Mouse (Mus musculus): ENCODE measurements around the gene Rad51b.

Gene Rad51b

DNA sequence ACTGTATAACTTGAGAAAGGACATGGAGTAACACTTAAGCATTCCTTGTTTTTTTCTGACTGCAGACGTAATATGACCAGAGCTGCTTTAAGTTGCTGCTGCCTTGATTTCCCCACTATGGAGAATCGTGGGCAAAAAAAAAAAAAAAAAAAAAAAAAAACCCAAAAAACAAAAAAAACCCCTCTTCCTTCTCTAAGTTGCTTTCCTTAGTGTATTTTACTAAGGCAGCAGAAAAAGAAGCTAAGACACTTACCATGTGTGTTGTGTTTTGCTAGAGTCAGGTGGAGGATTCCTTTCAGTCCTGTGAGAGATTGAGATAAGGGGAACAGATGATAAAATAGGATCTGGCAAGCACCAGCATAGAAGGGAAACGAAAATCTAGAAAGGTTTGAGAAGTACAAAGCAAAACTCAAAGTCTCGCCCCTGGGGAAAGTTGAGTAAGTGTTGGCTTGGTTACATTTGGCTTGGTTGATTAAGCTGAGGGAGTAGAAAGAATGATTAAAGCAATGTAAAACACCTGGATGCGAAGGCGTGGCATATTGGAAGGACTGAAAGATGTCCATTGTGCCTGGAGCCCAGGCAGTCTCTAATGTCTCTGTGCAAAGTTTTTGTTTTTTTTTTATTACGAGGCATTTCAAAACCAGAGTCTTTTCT, 72.6 kb downstream of the Rad51b start:
- in situ Hi-C loops (cut with MboI; ENCODE audit: low sequenced_read_pairs), result loop anchor here (10.0 kb wide), 1 partner anchor 235 kb away; no protein-coding TSS in a partner anchor

DNA sequence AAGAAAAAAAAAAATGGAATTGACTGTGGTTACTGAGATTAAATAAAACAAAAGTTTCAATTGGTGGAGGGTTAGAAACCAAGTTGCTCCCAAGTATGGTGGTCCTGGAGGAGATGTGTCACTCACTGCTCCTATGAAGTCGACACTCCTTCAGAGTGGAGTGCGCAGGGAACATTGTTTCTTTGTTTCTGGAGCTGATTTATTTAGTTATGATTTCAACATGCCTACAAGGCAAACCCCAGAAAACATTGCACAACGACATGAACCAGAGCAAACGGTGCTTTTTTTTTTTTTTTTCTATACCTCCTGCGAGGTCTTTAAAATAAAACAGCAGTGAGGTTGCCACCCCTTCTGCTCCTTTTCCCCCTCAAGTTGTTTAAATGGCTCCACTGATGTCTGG, 75.6 kb downstream of the Rad51b start:
- in situ Hi-C loops (cut with MboI; ENCODE audit: low sequenced_read_pairs), result no loop called here

DNA sequence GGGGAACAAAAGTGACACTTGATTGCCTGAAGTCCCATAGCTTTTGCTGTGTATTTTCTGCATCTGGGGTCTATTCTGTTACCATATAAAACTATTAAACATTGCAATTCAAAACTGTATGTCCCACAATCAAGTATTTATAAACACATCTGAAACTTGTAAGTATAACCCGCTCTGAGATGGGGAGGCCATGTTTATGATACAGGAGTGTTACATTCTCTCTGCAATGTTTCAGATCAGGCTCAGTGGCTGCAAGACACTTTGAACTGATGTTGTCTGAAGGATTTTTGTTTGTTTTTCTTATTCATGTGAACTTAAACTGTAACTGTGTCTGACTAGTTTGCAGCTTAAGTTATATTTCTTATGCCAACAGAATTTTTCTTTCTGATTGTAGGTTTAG, 80.3 kb downstream of the Rad51b start:
- in situ Hi-C loops (cut with MboI; ENCODE audit: low sequenced_read_pairs), result no loop called here

DNA sequence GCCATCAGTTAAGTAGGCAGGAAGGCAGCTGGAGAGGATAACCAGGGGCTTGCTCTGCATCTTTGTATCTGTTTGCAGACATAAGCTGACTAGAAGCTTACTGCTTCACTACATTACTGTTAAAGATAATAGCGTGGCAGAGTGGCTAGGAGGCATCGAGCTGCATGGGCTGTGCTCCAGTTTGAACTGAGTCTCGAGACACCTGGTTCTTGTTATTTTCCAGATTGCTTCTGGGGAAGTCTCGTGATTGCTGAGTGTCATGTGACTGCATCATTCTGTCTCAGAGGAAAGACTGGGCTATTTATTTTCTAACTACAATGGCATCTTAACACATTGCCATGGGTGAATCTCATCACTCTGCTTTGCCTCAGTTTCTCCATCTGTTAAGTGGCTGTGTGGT, 80.8 kb downstream of the Rad51b start:
- in situ Hi-C loops (cut with MboI; ENCODE audit: low sequenced_read_pairs), result no loop called here

DNA sequence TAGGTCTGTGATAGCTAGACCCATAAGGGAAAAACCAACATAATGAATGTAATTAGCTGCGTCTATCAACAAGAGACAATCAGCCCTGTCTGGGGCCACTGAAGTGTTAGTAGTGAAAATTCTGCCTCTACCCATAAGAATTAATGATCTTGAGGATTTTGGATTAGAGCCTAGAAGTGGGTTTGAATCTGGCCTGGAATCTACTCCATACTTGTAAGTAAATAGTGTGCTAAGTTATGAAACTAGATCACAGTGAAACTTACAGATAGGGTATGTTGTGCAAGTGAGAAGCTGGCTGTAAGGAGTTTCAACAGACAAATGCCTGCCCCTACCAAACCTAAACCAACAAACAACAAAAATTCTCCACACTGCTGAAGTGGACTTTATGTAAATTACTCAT, 83.1 kb downstream of the Rad51b start:
- in situ Hi-C loops (cut with MboI; ENCODE audit: low sequenced_read_pairs), result no loop called here

DNA sequence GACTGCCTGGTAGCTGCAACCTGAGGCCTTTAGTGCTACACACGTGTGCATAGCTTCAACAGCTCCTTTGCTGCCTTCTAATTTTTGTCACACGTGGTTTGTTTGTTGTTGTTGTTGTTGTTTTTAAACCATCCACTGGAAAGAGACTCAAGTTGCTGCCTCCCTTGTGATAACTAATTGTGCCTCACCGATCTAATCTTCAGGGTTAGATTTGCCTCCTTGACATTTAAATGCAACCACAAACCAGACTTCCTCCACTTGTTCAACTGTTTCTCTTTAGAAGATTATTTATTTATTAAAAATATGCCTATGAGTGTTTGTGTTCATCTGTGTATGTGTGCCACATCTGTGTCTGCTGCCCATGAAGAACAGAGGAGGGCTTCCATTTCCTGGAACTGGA, 84.4 kb downstream of the Rad51b start:
- in situ Hi-C loops (cut with MboI; ENCODE audit: low sequenced_read_pairs), result no loop called here

DNA sequence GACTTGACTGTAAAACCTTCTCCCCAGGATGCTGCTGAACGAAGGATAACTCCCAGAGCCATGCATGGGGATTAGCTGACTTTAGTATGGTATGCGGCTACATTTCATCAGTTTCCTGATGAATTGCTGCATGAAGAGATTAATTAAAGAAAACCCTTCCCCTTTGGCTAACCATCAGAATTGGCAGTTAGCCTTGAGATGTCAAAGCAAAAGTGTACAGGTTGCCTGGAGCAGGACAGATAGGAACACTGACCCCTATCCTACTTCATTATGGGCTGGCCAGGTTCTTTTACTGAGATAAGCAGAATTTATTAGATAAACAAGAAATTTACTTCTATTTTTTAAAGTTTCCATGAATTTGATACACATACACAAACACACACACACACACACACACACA, 85.3 kb downstream of the Rad51b start:
- in situ Hi-C loops (cut with MboI; ENCODE audit: low sequenced_read_pairs), result no loop called here

DNA sequence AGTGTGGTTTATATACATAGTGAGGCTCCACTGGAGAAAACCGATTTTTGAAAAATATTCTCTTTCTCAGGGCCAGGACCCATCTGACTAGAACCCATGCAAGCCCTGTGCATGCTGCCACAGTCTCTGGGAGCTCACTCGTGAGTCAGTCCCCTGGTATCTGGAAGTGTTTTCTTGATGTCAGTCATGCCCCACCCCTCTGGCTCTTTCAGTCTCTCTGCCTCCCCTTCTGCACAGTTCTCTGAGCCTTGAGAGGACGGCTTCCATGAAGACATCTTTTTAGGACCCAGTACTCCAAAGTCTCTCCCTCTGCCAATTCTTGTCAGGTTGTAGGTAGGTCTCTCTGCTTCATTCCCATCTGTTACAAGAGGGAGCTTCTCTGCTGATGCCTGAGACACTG, 86.5 kb downstream of the Rad51b start:
- in situ Hi-C loops (cut with MboI; ENCODE audit: low sequenced_read_pairs), result no loop called here

DNA sequence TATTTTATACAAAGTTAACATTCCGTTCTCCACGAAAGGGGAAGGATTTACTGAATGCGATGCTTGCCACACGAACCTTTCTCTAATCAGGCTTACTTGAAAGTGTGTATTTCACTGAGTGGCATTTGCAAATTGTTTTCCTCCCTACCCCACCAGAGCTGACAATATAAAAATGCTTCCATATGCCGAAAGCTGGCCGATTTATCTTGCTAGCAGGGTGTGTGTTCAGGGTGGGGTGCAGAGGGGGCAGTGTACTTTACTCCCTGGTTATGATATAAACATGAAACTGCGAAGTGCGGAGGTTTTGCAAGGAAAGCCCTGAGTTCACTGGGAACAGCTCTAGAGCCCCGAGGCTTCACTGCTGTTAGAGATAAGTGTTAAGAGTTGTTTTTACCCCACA, 87.7 kb downstream of the Rad51b start:
- in situ Hi-C loops (cut with MboI; ENCODE audit: low sequenced_read_pairs), result no loop called here

DNA sequence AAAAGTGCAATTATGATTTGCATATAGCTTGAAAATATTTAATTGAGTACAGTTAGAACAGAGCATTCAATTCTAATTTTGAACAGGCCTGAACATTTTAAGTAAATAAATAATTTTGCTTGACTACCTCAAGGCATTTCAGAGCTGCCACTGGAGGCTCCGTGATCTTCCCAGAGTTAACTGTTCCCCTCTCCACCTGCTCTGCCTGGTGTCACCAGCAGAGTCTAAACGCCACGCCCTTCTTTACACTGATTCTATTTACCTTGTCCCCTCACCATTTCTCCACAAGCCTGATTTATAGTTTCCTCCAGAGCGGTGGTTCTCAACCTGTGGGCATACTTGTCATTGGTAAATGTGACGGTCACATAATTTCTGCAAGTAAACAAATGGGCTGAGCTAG, 88.1 kb downstream of the Rad51b start:
- in situ Hi-C loops (cut with MboI; ENCODE audit: low sequenced_read_pairs), result no loop called here

DNA sequence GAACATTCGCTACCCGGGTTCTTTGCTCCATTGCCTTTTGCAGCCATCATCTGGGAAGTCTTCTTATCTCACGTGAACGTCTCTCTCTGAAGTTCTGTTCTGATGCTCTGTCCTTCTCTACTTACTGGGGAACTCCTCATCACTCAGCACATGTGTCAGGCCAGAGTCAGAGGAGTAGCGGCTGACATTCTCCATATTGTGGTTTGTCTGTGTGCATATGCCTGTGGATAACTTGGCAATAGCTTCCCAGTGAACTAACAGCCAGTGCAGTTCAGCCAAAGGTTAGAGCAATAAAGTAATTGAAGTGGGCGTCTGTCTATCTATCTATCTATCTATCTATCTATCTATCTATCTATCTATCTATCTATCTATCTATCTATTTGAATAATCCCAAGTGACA, 90.8 kb downstream of the Rad51b start:
- in situ Hi-C loops (cut with MboI; ENCODE audit: low sequenced_read_pairs), result no loop called here

DNA sequence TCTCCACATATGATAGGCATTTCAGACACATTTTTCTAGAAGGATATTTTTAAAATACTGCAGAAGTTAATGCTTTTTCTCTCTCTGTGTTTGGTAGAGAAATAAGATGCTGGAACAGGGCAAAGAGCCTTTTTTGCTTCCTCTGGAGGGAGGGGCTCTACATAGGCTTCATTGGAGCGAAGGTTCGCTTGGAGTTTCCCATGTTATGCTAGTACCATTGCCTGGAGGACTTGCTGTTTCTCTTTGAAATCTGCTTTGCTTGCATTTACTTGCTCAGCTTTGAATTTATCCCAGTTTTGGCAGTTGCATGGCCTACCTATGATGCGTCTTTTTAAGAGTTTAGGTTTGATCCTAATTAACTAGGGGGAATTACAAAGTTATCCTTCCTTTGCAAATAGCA, 92.2 kb downstream of the Rad51b start:
- in situ Hi-C loops (cut with MboI; ENCODE audit: low sequenced_read_pairs), result no loop called here

DNA sequence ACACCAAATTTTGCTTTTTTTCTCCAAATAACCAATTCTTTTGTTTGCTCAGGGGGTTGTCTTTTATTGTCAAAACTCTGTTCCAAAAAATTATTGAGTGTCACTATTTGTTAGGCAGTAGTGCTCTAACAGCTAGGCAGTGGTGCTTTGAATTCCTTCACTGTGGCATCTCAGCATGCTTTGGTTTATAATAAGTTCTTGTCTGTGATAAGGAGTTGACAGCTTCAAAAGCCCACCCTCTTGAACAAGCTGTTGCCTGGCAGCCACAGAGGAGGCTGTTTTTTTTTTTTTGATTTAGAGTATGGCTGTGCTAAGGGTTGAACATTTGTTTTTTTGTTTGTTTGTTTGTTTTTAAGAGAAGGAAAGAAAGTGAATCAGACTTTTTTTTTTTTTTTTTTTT, 92.9 kb downstream of the Rad51b start:
- in situ Hi-C loops (cut with MboI; ENCODE audit: low sequenced_read_pairs), result no loop called here

DNA sequence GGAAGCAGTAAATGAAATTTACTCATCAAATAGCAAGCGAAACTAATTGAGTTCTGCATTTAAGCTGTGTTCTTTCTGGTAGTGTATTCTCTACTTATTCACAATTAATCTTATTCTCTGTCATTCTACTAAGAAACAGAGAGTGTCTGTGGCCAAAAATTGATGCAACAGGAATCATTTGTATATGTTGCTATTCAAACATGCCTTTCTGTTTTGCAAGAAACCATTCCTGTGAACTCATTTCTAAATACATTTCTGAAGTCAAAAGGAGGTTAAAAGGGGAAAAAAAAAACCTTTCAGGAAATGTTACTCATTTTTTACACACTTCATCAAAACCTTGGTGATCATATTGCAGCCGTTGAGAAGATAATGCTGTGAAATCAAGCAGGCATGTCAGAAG, 96.6 kb downstream of the Rad51b start:
- in situ Hi-C loops (cut with MboI; ENCODE audit: low sequenced_read_pairs), result no loop called here

DNA sequence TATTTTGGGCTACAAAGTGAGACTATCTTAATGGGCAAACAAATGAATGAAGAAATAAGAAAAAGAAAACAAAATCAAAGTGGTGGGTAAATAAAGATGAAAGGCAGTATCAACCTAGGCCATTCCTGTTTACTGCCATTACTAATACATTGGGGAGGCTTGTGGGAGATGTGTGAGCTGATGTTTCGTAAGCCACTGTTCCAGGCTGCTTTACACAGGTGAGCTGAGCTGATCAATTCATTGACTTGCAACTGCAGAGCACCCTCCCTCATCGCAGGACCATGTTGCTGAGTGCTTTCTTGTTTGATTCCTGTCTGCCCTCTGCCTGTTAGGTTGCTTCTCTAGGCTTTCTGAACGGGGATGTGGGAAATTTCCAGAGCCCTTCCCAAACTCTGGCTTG, 106.9 kb downstream of the Rad51b start:
- in situ Hi-C loops (cut with MboI; ENCODE audit: low sequenced_read_pairs), result no loop called here

DNA sequence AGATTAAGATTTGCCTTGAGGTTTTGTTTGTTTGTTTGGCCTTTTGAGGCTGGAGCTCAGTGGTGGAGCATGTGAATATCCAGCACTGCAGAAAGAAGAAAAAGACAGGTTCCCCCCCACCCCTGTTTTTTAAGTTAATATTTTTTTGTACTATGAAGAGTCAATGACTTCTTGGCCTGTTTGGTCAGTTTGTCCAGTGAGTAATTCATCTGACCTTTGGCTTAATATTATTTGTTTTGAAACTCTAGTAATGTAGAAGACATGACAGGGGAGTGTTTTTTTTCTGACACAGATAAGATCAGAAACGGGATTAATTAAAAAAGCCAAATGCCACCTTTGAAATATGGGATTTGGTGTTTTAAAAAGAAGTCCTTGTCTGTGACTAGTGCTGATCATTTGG, 107.4 kb downstream of the Rad51b start:
- in situ Hi-C loops (cut with MboI; ENCODE audit: low sequenced_read_pairs), result no loop called here

DNA sequence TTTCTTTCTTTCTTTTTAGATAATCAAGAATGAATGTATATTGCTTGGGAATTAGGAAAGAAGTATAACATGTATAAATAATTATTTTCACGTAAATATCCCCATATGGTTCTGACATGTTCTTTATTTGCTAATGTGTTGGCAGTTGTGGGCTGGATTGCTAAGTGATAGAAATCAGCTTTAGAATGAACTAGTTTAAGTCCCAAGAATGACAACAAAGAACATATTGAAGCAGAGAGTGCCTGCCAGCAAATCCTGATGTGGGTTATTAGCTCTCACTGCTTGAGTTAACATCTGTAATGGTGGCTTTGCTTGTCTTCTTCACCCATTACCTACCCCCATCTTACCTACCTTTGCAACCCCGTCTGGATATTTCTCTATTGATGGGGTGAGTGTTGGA, 111.6 kb downstream of the Rad51b start:
- in situ Hi-C loops (cut with MboI; ENCODE audit: low sequenced_read_pairs), result no loop called here

DNA sequence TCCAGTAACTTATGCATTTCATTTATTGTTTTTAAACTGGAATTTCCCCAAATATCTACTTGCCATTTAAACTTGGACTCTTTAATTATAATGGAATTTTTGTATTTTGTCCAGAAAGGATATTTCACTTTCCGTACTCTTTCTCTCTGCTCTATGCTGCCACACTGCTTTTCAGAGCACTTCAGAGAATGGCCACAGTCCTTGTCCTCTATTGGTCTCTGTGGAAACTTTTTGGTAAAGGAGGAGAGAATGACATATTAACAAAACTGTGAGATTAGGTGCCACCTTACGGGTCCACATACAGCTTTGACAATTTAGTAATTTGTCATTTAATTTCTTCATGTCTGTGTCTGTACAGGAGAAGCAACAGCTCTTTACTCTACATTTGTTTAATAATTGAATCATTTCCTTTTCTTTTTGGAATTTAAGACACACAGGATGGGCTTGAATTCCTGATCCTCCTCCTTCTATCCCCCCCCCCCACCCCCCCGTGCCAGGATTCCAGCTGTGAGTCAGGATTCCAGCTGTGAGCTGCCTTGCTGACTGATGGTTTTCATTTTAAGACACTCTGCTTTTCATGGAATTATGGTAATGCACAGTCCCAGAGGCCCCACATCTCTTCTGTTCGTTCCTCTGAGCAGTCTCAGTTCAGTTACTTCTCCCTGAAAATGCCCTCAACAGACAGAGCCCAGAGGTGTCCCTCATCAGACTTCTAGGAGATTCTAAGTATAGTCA, 112.2 kb downstream of the Rad51b start:
- in situ Hi-C loops (cut with MboI; ENCODE audit: low sequenced_read_pairs), result no loop called here

DNA sequence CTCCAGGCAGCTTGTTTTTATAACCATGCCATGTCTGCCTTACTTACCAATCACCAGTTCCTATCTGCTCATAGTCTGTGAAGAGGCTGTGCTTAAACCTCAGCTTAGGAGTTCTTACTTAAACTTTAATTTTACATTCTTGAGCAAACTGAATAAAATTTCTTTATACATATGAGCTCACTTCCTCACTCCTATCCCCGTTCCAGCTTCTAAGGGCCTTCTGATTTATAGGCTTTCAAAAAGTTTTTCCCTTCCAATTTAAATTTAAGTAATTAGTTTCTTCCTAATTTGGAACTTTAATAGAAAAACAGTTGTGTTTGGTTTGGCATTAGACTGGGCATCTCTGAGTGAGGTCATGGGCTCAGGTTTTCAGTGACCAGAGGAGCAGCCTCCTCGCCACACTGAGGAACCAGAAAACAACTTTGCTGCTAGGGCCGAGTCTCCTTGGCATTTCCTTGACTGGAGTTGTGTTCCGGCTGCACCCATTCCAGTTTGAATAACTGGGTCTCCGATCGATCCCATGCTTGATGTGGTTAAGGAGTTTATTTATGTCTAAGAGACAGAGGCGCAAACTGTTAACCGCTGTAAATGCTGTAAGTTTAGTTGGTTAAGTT, 115.9 kb downstream of the Rad51b start:
- in situ Hi-C loops (cut with MboI; ENCODE audit: low sequenced_read_pairs), result no loop called here

DNA sequence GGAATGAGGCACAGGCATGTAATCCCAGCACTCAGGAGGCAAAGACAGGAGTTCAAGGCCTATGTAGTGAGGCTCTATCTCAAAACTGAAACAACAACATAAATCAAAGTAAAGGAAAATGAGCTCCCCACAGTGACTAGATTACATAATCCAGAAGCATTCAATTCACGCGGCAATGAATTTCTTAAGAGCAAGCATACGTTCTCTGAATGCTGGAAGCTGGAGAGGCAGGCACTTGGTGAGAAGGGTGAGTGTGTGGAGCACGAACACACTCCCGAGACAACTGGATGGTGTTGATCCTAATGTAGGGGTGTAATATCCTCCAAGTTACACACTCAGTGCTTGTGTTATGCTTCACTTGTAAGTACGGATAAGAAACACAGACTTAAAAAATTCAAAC, 120.3 kb downstream of the Rad51b start:
- in situ Hi-C loops (cut with MboI; ENCODE audit: low sequenced_read_pairs), result no loop called here

DNA sequence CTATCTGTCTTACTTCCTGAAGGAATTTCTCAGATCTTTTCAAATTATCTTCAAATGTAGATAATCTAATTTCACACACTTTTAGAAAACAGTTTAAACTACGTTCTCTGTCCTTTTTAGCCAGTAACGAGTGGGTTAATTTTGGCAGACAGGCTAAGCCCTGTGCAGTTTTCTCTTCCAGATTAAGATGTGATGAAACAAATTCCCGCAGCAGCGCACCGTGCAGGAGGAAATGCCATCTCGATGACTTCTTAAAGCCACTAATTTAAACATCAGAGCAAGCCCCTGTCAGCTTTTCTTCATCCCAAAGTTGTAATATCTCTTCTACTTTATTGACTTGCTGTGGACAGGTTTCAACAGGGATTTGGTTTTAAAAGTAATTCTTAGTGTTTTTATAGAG, 123.5 kb downstream of the Rad51b start:
- in situ Hi-C loops (cut with MboI; ENCODE audit: low sequenced_read_pairs), result no loop called here

DNA sequence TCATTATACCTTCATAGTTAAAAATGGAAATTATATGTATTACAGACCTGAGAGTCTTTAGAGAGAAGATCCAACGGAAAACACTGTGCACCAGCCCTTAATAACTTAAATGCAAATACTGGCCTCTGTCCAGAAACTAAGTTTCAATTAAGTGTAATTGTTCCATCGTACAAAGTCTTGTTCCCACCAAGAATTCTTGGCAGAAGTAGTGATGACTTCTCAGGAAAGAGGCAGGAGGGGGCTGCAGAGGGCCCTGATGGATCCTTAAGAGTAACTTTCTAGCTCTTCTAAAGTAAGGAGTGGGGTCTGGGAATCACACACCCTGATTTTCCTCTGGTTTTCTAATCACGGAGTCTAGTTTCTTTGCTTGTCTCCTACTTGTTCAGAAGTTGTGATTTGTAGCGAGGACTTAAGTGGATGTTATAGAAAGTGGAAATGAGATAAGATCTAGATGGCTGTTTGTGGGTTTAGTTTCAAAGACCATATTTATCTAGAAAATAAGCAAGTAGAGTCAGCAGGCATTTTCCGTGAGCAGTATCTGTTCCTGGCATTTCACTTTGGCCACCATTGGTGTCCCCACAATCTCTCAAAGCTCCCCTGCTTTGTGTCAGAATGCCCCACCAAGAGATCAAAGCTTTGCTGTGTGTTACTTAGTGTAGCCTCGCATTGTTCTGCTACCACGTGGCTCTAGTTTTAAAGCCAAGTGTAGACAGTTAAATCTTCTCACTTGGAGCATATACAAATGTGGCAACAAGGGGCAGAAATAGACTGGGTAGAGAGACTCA, 132.6 kb downstream of the Rad51b start:
- in situ Hi-C loops (cut with MboI; ENCODE audit: low sequenced_read_pairs), result no loop called here

All from CH12F3 (cell line).